Mouse (Mus musculus) embryonic facial prominence, embryonic 11.5 days (tissue): ENCODE results near the gene Map7d1. TPM values are rescaled to one million over a fixed set of nuclear protein-coding genes. Genes with fewer than 3 reads are reported as not detected.
"Not testable (repeated sequence)": the region's sequence is repeated elsewhere in the genome, so short reads cannot be mapped to it uniquely, and the experiment has no call there.

Experiments used
- ATAC-seq: fragments of 200-750 bp; cut with Nextera tagmentation; replicated peaks from 2 replicates; pipeline ENCODE4 v1.8.0; 2017; ENCODE audit warnings: low read depth; ENCODE audit not compliant: insufficient number of reproducible peaks, low FRiP score, low TSS enrichment
- DNase-seq: peaks from one replicate; pipeline ENCODE4 v3.0.0-alpha.2; 2015; ENCODE audit warnings: low spot score
- H3K27ac ChIP-seq: fragments of 300-500 bp; sonication (generic); replicated peaks from 2 replicates; pipeline ENCODE4 v1.5.1; 2014; ENCODE audit warnings: mild to moderate bottlenecking, low read depth, low read length, control low read depth
- H3K27me3 ChIP-seq: fragments of 300-500 bp; sonication (generic); 2 replicates; pipeline ENCODE4 v1.6.1; 2014; ENCODE audit warnings: mild to moderate bottlenecking, low read length, moderate library complexity, mixed read lengths; ENCODE audit not compliant: control insufficient read depth, insufficient read depth
- H3K36me3 ChIP-seq: fragments of 300-500 bp; sonication (generic); replicated peaks from 2 replicates; pipeline ENCODE4 v1.6.1; 2014; ENCODE audit warnings: low read depth, mild to moderate bottlenecking, low read length, moderate library complexity, mixed read lengths; ENCODE audit not compliant: control insufficient read depth, insufficient read depth
- H3K4me1 ChIP-seq: fragments of 300-500 bp; sonication (generic); 2 replicates; pipeline ENCODE4 v1.6.1; 2014; ENCODE audit warnings: low read length, mixed read lengths; ENCODE audit not compliant: control insufficient read depth, insufficient read depth
- H3K4me2 ChIP-seq: fragments of 300-500 bp; sonication (generic); 2 replicates; pipeline ENCODE4 v1.6.1; 2014; ENCODE audit warnings: low read depth, mild to moderate bottlenecking, control low read depth, low read length, moderate library complexity
- H3K4me3 ChIP-seq: fragments of 300-500 bp; sonication (generic); 2 replicates; pipeline ENCODE4 v1.5.1; 2014; ENCODE audit warnings: low read depth, low read length, control low read depth
- H3K9ac ChIP-seq: fragments of 300-500 bp; sonication (generic); replicated peaks from 2 replicates; pipeline ENCODE4 v1.6.1; 2014; ENCODE audit warnings: mild to moderate bottlenecking, control low read depth, low read length
- H3K9me3 ChIP-seq: fragments of 300-500 bp; sonication (generic); replicated peaks from 2 replicates; pipeline ENCODE4 v1.6.1; 2016; ENCODE audit warnings: mild to moderate bottlenecking, low read length, inconsistent platforms, mixed read lengths; ENCODE audit not compliant: control insufficient read depth
- WGBS: fragments of 180-500 bp; shearing (Covaris S2); extraction: QIAGEN DNeasy Blood & Tissue Kit; methylation state at CpG from one replicate; pipeline ENCODE4 v1.1.7; 2014; 5-methylcytosine and 5-hydroxymethylcytosine counted together
- polyA plus RNA-seq: library from polyadenylated mRNA; unstranded; fragments of >200 nt; fragmentation: Nextera tagmentation; extraction: Ambion mirVana; gene quantifications from 2 replicates; pipeline ENCODE4 v1.2.1, GENCODE M21; 2014

Map7d1 gene
- polyA plus RNA-seq, 1 experiment from 2014 or later: 47.0 TPM

DNA sequence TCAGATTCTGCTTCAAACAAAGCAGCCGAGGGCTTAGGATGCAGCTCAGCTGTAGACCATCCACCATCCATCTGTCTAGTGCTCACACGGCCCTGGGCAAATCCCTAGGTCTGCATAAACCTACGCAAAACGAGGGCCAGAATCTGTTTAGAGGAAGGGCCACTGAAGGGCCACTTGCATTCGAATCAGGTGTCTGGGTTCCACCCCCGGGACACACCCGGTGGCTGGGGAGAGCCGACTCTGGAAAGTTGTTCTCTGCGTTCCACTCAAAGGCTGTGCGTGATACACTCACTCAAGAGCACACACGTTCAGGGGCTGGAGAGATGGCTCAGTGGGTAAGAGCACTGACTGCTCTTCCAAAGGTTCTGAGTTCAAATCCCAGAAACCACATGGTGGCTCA is 33.5 kb downstream of the Map7d1 start:
- 87% methylated on average over 11 of the region's 11 CpGs for WGBS
- Histone ChIP-seq H3K4me1 (no peaks in the 10 kb centered on the region; the same call in 1 of the 2 replicates), H3K9ac (no peak overlapping the region), H3K36me3 (no peaks in the 10 kb centered on the region), H3K9me3 (no peaks in the 10 kb centered on the region), H3K27ac (no peak overlapping the region), H3K4me3 (no peak overlapping the region), H3K27me3 (no peaks in the 10 kb centered on the region), H3K4me2 (no peak overlapping the region)
- no peak for DNase-seq
- no peak for ATAC-seq

DNA sequence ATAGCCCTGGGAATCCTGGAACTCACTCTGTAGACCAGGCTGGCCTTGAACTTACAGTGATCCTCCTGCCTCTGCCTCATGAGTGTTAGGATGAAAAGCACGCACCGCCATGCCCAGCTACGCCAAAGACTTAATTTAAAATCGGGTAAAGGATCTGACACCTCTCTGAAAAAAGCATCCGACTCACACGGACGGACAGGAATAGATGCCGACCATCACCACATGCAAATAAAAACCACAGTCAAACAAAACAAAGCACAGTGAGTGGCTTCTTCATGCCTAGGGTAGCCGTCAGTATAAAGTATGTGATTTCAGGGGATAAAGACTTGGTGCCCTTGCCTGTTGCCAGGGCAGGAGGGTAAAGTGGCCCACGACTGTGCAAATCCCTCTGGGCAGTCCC is 36.1 kb downstream of the Map7d1 start:
- no peak for ATAC-seq
- Histone ChIP-seq H3K4me1 (no peaks in the 10 kb centered on the region), H3K27ac (no peak overlapping the region), H3K4me3 (no peak overlapping the region), H3K9me3 (no peaks in the 10 kb centered on the region), H3K27me3 (no peaks in the 10 kb centered on the region), H3K36me3 (no peaks in the 10 kb centered on the region), H3K9ac (no peak overlapping the region), H3K4me2 (no peak overlapping the region)
- no peak for DNase-seq
- 92% methylated on average over 10 of the region's 10 CpGs for whole genome bisulfite sequencing

DNA sequence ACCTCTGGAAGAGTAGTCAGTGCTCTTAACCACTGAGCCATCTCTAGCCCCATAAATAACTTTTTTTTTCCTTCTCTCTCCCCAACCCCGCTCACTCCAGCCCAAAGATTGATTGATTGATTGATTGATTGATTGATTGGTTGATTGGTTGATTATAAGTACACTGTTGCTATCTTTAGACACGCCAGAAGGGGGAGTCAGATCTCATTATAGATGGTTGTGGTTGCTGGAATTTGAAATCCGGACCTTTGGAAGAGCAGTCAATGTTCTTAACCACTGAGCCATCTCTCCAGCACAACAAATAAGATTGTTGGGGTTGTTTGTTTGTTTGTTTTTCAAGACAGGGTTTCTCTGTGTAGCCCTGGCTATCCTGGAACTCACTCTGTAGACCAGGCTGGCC is 36.6 kb downstream of the Map7d1 start:
- not testable (repeated sequence) for H3K9me3 ChIP-seq, H3K4me1 ChIP-seq, H3K4me3 ChIP-seq, ATAC-seq, H3K4me2 ChIP-seq, DNase-seq, H3K27ac ChIP-seq, H3K27me3 ChIP-seq, H3K9ac ChIP-seq, H3K36me3 ChIP-seq
- WGBS: 73% methylated on average over 3 of the region's 3 CpGs

DNA sequence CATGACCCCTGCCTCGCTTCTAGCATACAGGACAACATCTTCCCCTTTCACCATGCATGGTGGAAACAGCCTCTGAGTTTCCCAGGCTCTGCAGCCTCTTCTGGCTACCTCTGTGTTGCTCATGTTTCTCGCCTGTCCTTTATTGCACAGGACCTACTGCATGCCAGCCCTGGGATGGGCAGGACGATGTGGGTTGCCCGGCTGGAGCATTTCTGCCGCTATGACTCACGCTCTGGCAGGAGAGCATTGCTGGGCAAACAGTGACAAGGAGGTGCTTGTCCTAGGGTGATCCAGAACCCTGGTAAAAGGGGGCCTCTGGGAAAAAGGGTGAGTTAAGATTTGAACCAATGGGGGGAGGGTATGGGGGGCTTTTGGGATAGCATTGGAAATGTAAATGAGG is 38.4 kb downstream of the Map7d1 start:
- no peak for DNase-seq
- no peaks in the 10 kb centered on the region for H3K9me3 ChIP-seq
- H3K4me1 ChIP-seq: no peaks in the 10 kb centered on the region
- no peak overlapping the region for H3K4me2 ChIP-seq
- no peaks in the 10 kb centered on the region for H3K36me3 ChIP-seq
- no peak overlapping the region for H3K27ac ChIP-seq
- WGBS: 88% methylated on average over 6 of the region's 6 CpGs
- ATAC-seq: no peak
- H3K9ac ChIP-seq: no peak overlapping the region
- no peaks in the 10 kb centered on the region for H3K27me3 ChIP-seq
- H3K4me3 ChIP-seq: no peak overlapping the region

DNA sequence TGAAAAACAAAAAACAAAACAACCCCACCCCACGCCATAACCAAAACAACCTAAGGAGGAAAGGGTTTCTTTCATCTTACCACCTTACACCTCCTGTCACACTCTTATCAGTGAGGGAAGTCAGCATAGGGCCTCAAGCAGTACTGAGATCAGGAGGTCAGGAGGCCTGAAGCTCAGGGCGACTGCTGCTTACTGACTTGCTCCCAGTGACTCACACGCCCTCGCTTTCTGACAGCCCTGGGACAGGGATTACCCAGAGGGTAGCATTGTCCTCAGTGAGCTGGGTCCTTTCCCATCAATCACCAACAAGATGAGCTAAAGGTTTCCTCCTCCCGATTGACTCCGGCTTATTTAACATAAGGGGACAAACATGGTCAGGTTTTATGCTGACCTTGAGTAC is 49.1 kb downstream of the Map7d1 start:
- no peaks in the 10 kb centered on the region for H3K9me3 ChIP-seq
- no peak overlapping the region for H3K27ac ChIP-seq
- no peaks in the 10 kb centered on the region for H3K27me3 ChIP-seq
- no peaks in the 10 kb centered on the region for H3K4me1 ChIP-seq
- ATAC-seq: no peak
- H3K4me3 ChIP-seq: no peak overlapping the region
- H3K36me3 ChIP-seq: no peaks in the 10 kb centered on the region
- no peak for DNase-seq
- no peak overlapping the region for H3K4me2 ChIP-seq
- H3K9ac ChIP-seq: no peak overlapping the region
- WGBS: 59% methylated on average over 6 of the region's 6 CpGs

DNA sequence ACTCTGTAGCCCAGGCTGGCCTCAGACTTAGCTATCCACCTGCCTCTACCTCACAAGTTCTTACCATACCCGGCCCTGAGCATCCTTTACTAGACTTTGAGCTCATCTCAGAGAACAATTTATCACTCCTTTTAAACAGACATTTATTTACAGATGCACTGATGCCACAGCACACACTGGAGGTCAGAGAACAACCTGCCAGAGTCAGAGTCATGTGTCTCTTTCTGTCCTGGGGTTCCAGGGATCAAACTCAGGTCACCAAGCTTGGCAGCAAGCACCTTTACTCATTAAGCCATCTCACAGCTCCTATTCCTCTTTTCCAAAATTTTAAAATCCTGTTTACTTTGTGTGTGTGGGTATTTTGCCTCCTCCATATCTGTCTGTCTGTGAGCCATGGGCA is 50.8 kb downstream of the Map7d1 start:
- Histone ChIP-seq H3K36me3 (no peaks in the 10 kb centered on the region), H3K4me3 (no peak overlapping the region), H3K27ac (no peak overlapping the region), H3K4me1 (no peaks in the 10 kb centered on the region), H3K4me2 (no peak overlapping the region), H3K9me3 (no peaks in the 10 kb centered on the region), H3K9ac (no peak overlapping the region), H3K27me3 (no peaks in the 10 kb centered on the region)
- no peak for DNase-seq
- ATAC-seq: no peak
- WGBS: 75% methylated on average over 1 of the region's 1 CpGs

DNA sequence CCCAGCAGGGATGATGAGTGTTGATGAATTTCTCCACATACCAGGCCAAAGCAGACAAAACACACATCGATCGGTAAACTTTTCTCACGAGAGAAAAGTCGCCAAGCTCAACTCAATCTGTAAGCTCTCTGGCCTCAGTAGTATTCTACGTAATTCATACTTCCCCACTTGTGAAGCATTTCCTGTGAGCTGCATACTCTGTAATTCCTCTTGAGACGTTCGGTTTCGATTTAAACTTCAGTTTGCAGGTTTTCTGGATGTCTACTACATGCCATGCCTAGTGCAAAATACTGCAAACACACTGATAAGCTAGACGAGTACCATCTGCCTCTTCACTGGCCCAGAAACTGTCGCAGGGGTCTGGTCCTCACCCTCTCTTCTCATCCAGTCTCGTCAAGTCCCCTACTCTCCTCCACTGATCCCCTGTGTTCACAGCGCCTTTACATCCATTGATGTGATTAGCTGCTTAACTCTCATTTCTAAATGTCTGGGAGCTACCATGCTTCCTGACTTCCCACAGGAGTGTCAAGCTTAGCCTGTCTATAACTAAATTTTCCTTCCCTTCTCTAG is 51.4 kb downstream of the Map7d1 start:
- ATAC-seq (no peak), DNase-seq (no peak)
- no peak overlapping the region for H3K27ac ChIP-seq
- H3K4me3 ChIP-seq: no peak overlapping the region
- H3K27me3 ChIP-seq: no peaks in the 10 kb centered on the region
- H3K9me3 ChIP-seq: no peaks in the 10 kb centered on the region
- no peak overlapping the region for H3K4me2 ChIP-seq
- no peaks in the 10 kb centered on the region for H3K36me3 ChIP-seq
- no peaks in the 10 kb centered on the region for H3K4me1 ChIP-seq
- H3K9ac ChIP-seq: no peak overlapping the region
- 84% methylated on average over 12 of the region's 12 CpGs for WGBS

DNA sequence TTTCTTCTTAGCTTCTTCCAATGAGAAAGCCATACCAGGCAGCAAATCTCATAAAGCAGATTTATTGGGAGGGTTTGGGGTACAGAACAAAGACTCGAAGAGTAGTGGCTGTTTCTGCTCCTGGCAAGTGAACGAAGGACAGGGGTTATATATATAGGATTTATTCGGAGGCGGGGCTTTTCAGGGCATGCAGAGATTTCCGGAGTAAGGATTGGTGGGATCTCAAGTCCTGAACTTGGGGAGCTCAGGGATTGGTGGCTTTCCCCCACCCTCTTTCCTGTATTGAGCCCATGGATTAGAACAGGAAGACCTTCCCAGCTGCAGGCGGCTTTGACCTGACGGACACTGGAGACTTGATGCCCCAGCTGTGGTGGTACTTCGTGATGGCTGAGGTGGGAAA is 52.1 kb downstream of the Map7d1 start:
- Histone ChIP-seq H3K27me3 (no peaks in the 10 kb centered on the region), H3K9ac (no peak overlapping the region), H3K4me3 (no peak overlapping the region), H3K9me3 (no peaks in the 10 kb centered on the region), H3K36me3 (no peaks in the 10 kb centered on the region), H3K4me1 (no peaks in the 10 kb centered on the region), H3K4me2 (no peak overlapping the region), H3K27ac (no peak overlapping the region)
- ATAC-seq: no peak
- no peak for DNase-seq
- WGBS: 76% methylated on average over 8 of the region's 8 CpGs
